Mouse (Mus musculus): ENCODE results near the gene Clec2d. TPM values are rescaled to one million over a fixed set of nuclear protein-coding genes. Genes with fewer than 3 reads are reported as not detected.
"Not testable (repeated sequence)": the region's sequence is repeated elsewhere in the genome, so short reads cannot be mapped to it uniquely, and the experiment has no call there.

The Clec2d gene
- polyA plus RNA-seq, 1 experiment from 2014 or later = 0.43 TPM

GRCm38 (mm10) chr6:129182518-129182917, 2.1 kb downstream of the Clec2d start:
- Histone ChIP-seq H3K27ac (ENCODE audit: low read depth) (0 out of 2 replicates have a peak overlapping the region, but pooled peaks have one; percentile 22), H3K9ac (ENCODE audit: low read length) (0 out of 2 replicates have a peak overlapping the region, but pooled peaks have one; percentile 10), H3K36me3 (ENCODE audit: control insufficient read depth, insufficient read depth, low read length) (peaks cover 28% of the 10 kb centered on the region), H3K4me2 (ENCODE audit: low read length) (peak overlapping the region; percentile 54), H3K4me1 (replicated peaks; ENCODE audit: control insufficient read depth, insufficient read depth, low read length) (no peaks in the 10 kb centered on the region), H3K4me3 (ENCODE audit: low read depth, low read length) (peak overlapping the region; percentile 25), H3K9me3 (ENCODE audit: control insufficient read depth, low read length) (no peaks in the 10 kb centered on the region), H3K27me3 (replicated peaks; ENCODE audit: control insufficient read depth, insufficient read depth, low read length) (no peaks in the 10 kb centered on the region)
- ATAC-seq (replicated peaks; ENCODE audit: low FRiP score, low TSS enrichment, low read depth) (no peak), DNase-seq (ENCODE audit: low spot score) (no peak)
- 61% methylated on average over 1 of the region's 1 CpGs for WGBS

GRCm38 (mm10) chr6:129184001-129184400, 3.6 kb downstream of the Clec2d start:
- not testable (repeated sequence) for H3K4me3 ChIP-seq (ENCODE audit: low read depth, low read length); DNase-seq (ENCODE audit: low spot score); H3K9me3 ChIP-seq (ENCODE audit: control insufficient read depth, low read length); H3K27ac ChIP-seq (ENCODE audit: low read depth); H3K4me1 ChIP-seq (replicated peaks; ENCODE audit: control insufficient read depth, insufficient read depth, low read length); ATAC-seq (replicated peaks; ENCODE audit: low FRiP score, low TSS enrichment, low read depth); H3K27me3 ChIP-seq (replicated peaks; ENCODE audit: control insufficient read depth, insufficient read depth, low read length); H3K4me2 ChIP-seq (ENCODE audit: low read length); H3K9ac ChIP-seq (ENCODE audit: low read length)
- H3K36me3 ChIP-seq (ENCODE audit: control insufficient read depth, insufficient read depth, low read length) = peaks cover 28% of the 10 kb centered on the region
- 85% methylated on average over 4 of the region's 4 CpGs for WGBS

- H3K4me2 ChIP-seq (ENCODE audit: low read length) = no peak overlapping the region
- no peak overlapping the region for H3K27ac ChIP-seq (ENCODE audit: low read depth)
- DNase-seq (ENCODE audit: low spot score) (no peak), ATAC-seq (replicated peaks; ENCODE audit: low FRiP score, low TSS enrichment, low read depth) (no peak)
- H3K9ac ChIP-seq (ENCODE audit: low read length) = no peak overlapping the region
- 71% methylated on average over 5 of the region's 5 CpGs for WGBS
- H3K4me3 ChIP-seq (ENCODE audit: low read depth, low read length) = no peak overlapping the region
- no peaks in the 10 kb centered on the region for H3K27me3 ChIP-seq (replicated peaks; ENCODE audit: control insufficient read depth, insufficient read depth, low read length)
- no peaks in the 10 kb centered on the region for H3K4me1 ChIP-seq (replicated peaks; ENCODE audit: control insufficient read depth, insufficient read depth, low read length)
- peaks cover 28% of the 10 kb centered on the region for H3K36me3 ChIP-seq (ENCODE audit: control insufficient read depth, insufficient read depth, low read length)
- H3K9me3 ChIP-seq (ENCODE audit: control insufficient read depth, low read length) = no peaks in the 10 kb centered on the region
Measured at GRCm38 (mm10) chr6:129184788-129185187, 4.4 kb downstream of the Clec2d start.

- Histone ChIP-seq H3K4me3 (ENCODE audit: low read depth, low read length) (no peak overlapping the region), H3K27me3 (replicated peaks; ENCODE audit: control insufficient read depth, insufficient read depth, low read length) (no peaks in the 10 kb centered on the region), H3K36me3 (ENCODE audit: control insufficient read depth, insufficient read depth, low read length) (peaks cover 28% of the 10 kb centered on the region), H3K9me3 (ENCODE audit: control insufficient read depth, low read length) (no peaks in the 10 kb centered on the region), H3K27ac (ENCODE audit: low read depth) (no peak overlapping the region), H3K9ac (ENCODE audit: low read length) (no peak overlapping the region), H3K4me1 (replicated peaks; ENCODE audit: control insufficient read depth, insufficient read depth, low read length) (no peaks in the 10 kb centered on the region), H3K4me2 (ENCODE audit: low read length) (no peak overlapping the region)
- ATAC-seq (replicated peaks; ENCODE audit: low FRiP score, low TSS enrichment, low read depth) = no peak
- 89% methylated on average over 4 of the region's 4 CpGs for WGBS
- no peak for DNase-seq (ENCODE audit: low spot score)
Measured at GRCm38 (mm10) chr6:129186022-129186421, 5.6 kb downstream of the Clec2d start.

- Histone ChIP-seq H3K36me3 (ENCODE audit: control insufficient read depth, insufficient read depth, low read length) (peaks cover 28% of the 10 kb centered on the region), H3K27ac (ENCODE audit: low read depth) (no peak overlapping the region), H3K9ac (ENCODE audit: low read length) (no peak overlapping the region), H3K4me2 (ENCODE audit: low read length) (no peak overlapping the region), H3K9me3 (ENCODE audit: control insufficient read depth, low read length) (no peaks in the 10 kb centered on the region), H3K4me3 (ENCODE audit: low read depth, low read length) (no peak overlapping the region), H3K4me1 (replicated peaks; ENCODE audit: control insufficient read depth, insufficient read depth, low read length) (no peaks in the 10 kb centered on the region), H3K27me3 (replicated peaks; ENCODE audit: control insufficient read depth, insufficient read depth, low read length) (no peaks in the 10 kb centered on the region)
- ATAC-seq (replicated peaks; ENCODE audit: low FRiP score, low TSS enrichment, low read depth) (no peak), DNase-seq (ENCODE audit: low spot score) (no peak)
- WGBS = 93% methylated on average over 5 of the region's 5 CpGs
Measured at GRCm38 (mm10) chr6:129186457-129187199, 6.2 kb downstream of the Clec2d start.

- ATAC-seq (replicated peaks; ENCODE audit: low FRiP score, low TSS enrichment, low read depth) = no peak
Measured at GRCm38 (mm10) chr6:129187200-129187651, 6.8 kb downstream of the Clec2d start.

GRCm38 (mm10) chr6:129187816-129188215, 7.4 kb downstream of the Clec2d start:
- not testable (repeated sequence) for H3K4me1 ChIP-seq (replicated peaks; ENCODE audit: control insufficient read depth, insufficient read depth, low read length); H3K9me3 ChIP-seq (ENCODE audit: control insufficient read depth, low read length); H3K4me3 ChIP-seq (ENCODE audit: low read depth, low read length); H3K4me2 ChIP-seq (ENCODE audit: low read length); H3K27me3 ChIP-seq (replicated peaks; ENCODE audit: control insufficient read depth, insufficient read depth, low read length); DNase-seq (ENCODE audit: low spot score); H3K9ac ChIP-seq (ENCODE audit: low read length); ATAC-seq (replicated peaks; ENCODE audit: low FRiP score, low TSS enrichment, low read depth); H3K27ac ChIP-seq (ENCODE audit: low read depth)
- WGBS = 94% methylated on average over 3 of the region's 3 CpGs
- peaks cover 28% of the 10 kb centered on the region for H3K36me3 ChIP-seq (ENCODE audit: control insufficient read depth, insufficient read depth, low read length)

More at GRCm38 (mm10) chr6:129187200-129187651, 6.8 kb downstream of the Clec2d start:
- no peak overlapping the region for H3K4me2 ChIP-seq (ENCODE audit: low read length)
- no peaks in the 10 kb centered on the region for H3K4me1 ChIP-seq (replicated peaks; ENCODE audit: control insufficient read depth, insufficient read depth, low read length)
- H3K9me3 ChIP-seq (ENCODE audit: control insufficient read depth, low read length) = no peaks in the 10 kb centered on the region
- DNase-seq (ENCODE audit: low spot score) = no peak
- H3K9ac ChIP-seq (ENCODE audit: low read length) = no peak overlapping the region
- no peak overlapping the region for H3K27ac ChIP-seq (ENCODE audit: low read depth)
- H3K36me3 ChIP-seq (ENCODE audit: control insufficient read depth, insufficient read depth, low read length) = peaks cover 28% of the 10 kb centered on the region
- no peak overlapping the region for H3K4me3 ChIP-seq (ENCODE audit: low read depth, low read length)
- no peaks in the 10 kb centered on the region for H3K27me3 ChIP-seq (replicated peaks; ENCODE audit: control insufficient read depth, insufficient read depth, low read length)

GRCm38 (mm10) chr6:129193431-129193830, 13.0 kb downstream of the Clec2d start:
- Histone ChIP-seq H3K4me1 (replicated peaks; ENCODE audit: control insufficient read depth, insufficient read depth, low read length) (no peaks in the 10 kb centered on the region), H3K4me3 (ENCODE audit: low read depth, low read length) (no peak overlapping the region), H3K27ac (ENCODE audit: low read depth) (no peak overlapping the region), H3K36me3 (ENCODE audit: control insufficient read depth, insufficient read depth, low read length) (no peaks in the 10 kb centered on the region), H3K9me3 (ENCODE audit: control insufficient read depth, low read length) (no peaks in the 10 kb centered on the region), H3K4me2 (ENCODE audit: low read length) (no peak overlapping the region), H3K27me3 (replicated peaks; ENCODE audit: control insufficient read depth, insufficient read depth, low read length) (no peaks in the 10 kb centered on the region), H3K9ac (ENCODE audit: low read length) (no peak overlapping the region)
- whole genome bisulfite sequencing = 89% methylated on average over 2 of the region's 2 CpGs
- ATAC-seq (replicated peaks; ENCODE audit: low FRiP score, low TSS enrichment, low read depth) = no peak
- DNase-seq (ENCODE audit: low spot score) = no peak

- H3K36me3 ChIP-seq (ENCODE audit: control insufficient read depth, insufficient read depth, low read length); H3K4me1 ChIP-seq (replicated peaks; ENCODE audit: control insufficient read depth, insufficient read depth, low read length); H3K9me3 ChIP-seq (ENCODE audit: control insufficient read depth, low read length); ATAC-seq (replicated peaks; ENCODE audit: low FRiP score, low TSS enrichment, low read depth); H3K27me3 ChIP-seq (replicated peaks; ENCODE audit: control insufficient read depth, insufficient read depth, low read length); H3K27ac ChIP-seq (ENCODE audit: low read depth); H3K4me3 ChIP-seq (ENCODE audit: low read depth, low read length); H3K9ac ChIP-seq (ENCODE audit: low read length); H3K4me2 ChIP-seq (ENCODE audit: low read length); DNase-seq (ENCODE audit: low spot score): not testable (repeated sequence)
Measured at GRCm38 (mm10) chr6:129200066-129200465, 19.7 kb downstream of the Clec2d start.

Data from intestine, embryonic 14.5 days (tissue).